Mouse (Mus musculus) embryo, embryonic 10.5 days (tissue): Measurements from ENCODE around the gene Nrip1.
"Not testable (repeated sequence)": the region's sequence is repeated elsewhere in the genome, so short reads cannot be mapped to it uniquely, and the experiment has no call there.

Experiments
- DNase-seq: peaks from one replicate; pipeline ENCODE4 v3.0.0-alpha.2; 2015; ENCODE audit warnings: low spot score

The Nrip1 gene

DNA sequence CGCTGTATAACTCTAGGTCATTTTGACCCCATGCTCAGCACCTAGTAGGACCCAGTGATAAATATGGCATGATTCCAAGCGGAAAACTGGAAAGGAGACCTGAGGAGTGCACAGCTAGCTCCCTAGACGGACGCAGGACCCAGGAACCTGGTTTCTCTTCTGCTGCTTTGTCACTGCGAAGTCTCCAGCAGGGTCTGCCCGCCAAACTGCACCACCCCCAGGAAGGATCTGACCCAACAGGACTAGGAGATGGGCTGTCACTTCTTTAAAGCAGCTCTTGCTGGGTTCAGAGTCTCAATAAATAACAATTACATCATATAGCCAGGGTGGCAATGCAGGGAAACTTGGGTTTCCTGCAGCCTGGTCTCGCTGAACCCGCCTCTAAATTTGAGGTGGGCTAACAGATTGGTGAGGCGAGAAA, at the start of gene Nrip1:
TSS of gene Nrip1 (minus strand) at position 157 of the 421 bp plus-strand sequence.
- peak; percentile 75 for DNase-seq

DNA sequence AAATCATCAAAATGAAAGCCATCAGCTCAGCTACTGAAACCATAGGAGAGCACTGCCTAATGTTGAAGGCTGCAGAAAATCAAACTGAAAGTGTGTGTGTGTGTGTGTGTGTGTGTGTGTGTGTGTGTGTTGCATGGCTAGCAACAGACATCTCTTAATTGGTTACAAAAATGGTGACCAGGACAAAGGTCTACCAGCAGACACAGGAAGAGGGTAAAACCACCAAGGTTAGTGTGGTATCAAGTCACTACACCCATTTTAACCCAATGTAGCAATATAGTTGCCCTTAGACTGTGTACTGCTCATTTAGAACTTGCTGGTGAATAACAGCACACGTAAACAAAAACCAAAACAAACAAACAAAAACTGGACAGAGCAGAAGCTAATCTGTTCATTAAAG, 48.9 kb upstream of the Nrip1 start:
- no peak for DNase-seq

DNA sequence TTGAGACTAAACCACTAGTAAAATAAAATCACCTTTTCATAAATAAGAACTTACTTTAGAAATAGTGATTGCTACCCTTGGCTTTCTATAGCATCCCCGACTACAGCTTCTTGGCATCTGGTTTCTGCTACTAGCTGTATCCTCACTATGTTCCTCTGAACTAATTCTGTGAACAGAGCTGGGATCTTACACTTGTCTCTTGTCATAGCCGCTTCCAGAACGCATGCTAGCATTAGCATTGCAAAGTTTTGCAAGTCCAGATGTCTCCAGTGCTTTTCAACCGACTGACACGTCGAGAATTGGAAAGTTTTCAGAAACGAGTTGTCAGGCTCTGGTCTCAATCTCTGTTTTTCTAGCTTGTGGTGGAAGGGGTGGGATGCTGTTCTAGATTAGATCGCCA, 46.2 kb upstream of the Nrip1 start:
- DNase-seq: no peak

DNA sequence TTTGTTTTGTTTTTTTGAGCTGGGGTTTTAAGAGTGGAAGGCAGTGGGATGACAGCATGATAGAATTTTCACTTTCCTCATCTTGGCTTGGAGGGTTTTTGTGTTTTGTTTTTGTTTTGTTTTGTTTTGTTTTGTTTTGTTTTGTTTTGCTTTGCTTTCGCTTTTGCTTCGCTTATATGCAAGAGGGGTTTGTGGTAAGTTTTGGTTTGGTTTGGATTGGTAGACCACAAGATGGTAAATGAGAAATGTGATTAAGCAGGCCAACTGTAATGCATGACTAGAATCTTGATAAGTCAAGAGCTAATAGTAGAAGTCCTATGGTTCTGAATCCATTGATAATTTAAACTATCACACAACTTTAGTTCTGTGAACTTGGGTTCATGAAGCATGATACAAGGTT, 42.9 kb upstream of the Nrip1 start:
- DNase-seq: no peak

DNA sequence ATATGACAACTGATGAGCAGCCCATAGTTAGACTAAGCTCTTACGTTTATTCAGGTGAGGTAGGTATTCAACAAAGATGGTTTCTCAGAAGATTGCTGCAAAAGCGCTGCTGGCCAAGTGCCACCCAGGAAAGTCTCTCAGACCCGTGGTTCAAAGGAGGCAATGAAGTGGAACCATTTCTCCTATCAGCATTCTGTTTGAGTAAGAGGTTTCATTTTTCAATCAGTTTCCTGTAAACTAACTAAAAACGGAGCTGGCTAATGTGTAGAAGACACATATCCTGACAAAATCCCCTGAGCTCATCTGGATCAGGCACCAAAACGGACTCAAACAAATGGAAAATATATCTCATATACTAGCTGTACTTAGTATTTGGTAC, 42.4 kb upstream of the Nrip1 start:
- no peak for DNase-seq

DNA sequence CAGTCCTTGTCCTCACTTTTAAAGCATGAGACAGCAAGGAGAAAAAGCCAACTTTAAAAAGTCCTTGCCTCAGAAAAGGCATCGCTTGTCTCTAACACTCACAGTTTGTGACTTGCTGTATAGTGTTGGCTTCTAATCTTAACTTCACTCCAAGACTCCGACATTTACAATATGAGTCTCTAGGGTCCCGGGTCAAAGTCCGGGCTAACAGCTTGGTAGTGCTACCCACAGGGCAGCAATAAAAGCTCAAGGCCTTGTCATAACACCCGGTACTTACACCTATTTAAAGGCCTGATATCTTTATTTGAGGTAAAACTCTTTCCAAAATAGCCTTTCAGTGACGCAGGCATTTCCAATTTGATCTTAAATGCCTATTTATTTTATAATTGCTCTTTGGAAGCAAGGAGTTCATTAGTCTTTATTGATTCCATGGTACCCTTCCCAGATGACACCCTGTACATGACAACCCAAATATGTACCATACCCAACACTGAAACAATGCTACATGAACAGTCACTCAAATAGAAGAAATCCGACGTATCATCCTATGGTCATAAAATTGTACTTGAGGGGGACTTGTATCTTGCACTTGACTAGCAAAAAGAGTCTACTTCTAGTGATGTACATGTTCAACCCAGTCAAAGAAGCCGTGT, 41.9 kb upstream of the Nrip1 start:
- no peak for DNase-seq

DNA sequence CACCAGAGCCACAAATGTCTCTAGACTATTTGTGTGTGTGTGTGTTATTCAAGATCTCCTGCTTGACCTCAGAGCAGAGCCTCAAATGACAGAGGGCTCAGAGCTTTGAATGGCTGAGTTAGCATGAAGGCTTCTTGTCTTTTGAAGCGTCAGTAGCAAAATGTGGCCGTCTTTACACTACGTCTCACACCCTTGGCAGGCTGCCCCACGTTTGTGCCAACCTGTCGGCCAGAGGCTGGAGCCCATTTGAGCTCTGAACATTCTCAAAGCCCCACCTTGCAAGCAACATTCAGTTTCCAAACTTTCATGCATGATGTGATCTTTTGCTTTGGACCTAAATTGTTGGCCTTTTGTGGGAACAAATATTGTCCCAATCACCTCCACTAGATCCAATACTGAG, 40.9 kb upstream of the Nrip1 start:
- DNase-seq: no peak

DNA sequence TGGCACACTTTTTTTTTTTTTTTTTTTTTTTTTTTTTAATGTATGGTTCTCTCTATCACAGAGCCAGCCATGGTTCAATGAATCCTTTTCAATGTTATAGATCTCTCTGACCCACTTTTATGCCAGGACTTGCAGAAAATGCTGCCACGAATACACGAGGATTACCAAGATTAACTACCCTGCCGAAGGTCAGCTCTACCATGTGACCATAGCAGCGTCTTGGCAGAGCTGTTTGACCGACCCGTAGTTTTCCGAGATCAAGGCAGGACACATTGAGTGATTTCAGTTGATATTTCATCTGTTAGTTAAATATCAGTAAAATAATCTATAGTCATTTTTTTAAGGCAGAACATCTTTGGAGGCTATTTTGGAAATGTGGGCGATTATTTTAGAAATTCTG, 40.0 kb upstream of the Nrip1 start:
- no peak for DNase-seq

DNA sequence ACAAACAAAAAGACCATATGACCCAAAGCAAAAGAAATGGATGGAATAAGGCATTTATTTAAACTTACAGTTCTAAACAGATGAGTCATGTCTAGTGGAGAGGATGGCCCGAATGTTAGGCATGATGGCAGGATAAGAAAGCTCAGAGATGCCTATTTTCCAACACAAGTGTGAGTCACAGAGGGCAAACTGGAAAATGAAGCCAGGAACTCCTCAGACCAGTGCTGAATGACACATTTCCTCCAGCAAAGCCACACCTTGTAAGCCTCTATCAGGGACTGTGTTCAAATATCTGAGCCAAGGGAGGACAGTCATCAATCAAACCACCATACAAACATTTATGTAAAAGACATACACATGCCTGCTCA, 35.7 kb upstream of the Nrip1 start:
- no peak for DNase-seq

DNA sequence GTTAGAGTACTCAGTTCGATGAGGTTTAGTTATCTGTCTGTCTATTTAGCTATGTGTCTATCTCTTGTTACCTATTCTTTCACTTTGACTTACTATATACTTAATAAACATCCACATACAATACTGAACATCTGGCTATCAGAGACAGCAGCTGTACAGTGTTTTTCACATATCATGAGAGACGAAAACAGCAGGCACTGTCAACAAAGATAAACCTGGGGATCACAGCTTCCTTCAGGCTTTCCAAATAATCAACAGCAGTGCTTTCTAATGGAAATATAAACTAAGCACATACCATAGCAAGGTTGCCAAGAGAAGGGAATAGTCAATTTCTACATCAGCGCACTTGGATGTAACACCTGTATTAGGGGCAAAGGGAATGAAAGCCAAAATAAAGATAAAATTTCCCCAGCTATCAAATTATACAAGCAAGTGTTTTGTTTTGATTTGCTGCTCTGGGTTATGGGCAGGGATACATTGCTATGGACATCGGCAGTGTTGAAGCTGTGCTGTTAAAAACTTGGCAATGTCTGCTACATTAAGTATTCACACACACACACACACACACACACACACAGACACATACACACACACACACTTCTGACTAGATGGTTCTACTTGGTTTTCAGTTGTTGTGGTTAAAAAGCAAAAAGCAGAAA, 35.2 kb upstream of the Nrip1 start:
- DNase-seq: no peak

DNA sequence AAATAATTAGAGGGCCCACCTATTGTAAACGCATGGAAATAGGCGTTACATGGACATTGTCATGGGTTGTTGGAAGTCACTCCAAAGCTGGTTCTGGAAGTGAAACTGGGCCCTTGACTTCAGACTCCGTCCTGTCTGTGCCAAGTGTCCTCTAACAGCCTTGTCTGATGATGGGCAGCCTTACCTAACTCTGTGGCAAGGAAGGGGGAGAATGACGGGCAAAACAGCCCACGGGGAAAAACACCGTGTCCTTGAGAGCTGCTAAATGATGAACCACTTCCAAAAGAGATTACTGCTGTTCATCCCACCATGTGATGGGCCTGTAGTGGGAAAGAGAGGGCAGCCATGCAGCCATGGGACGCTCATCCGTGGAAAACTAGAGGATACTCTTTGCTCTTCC, 34.6 kb upstream of the Nrip1 start:
- DNase-seq: no peak

DNA sequence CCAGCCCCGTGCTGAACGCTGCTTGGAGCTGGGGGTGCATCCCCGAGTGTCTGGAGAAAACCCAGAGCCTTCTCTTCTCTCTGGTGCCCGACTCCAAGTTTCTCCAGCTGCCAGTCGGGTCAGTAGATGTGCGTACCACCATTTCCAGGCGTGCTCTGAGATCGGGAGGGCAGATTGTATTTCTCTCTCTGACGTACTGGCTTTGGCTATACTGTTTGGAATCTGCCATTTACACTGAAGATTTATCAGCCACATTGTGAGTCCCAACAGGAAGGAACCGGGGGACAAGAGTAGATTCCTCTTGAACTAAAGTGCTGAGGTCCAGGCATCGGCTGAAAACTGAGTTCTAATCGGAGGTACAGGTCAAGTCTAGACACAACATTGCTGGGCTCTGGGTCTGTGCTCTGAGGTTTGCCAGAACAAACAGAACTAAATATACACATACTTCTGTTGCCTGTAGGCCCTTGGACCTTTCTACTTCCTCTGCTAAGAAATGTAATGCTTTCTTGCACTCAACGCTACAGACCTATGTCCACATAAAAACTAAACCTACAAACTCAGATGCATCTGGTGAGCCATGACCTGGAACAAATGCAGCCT, 33.8 kb upstream of the Nrip1 start:
- peak; percentile 11 for DNase-seq

DNA sequence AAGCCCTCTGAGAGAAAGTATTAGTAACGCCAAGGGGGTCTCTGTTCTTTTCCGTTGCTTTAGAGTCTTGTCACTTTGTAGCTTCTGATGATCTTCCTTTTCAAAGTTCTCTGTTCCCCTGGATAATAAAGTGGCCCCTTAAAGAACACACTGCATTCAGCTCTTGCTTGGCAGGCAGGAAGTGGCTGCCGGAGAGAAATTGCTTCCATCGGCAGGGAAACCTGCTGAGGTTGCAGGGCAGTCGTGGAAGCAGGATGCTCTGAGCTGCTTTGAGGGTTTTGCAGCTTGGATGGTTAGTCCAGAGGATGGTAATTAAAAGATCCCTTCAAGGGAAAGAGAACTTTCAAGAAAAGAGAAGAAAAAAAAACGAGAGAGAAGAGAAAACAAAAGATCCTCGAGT, 33.3 kb upstream of the Nrip1 start:
- peak; percentile 10 for DNase-seq

DNA sequence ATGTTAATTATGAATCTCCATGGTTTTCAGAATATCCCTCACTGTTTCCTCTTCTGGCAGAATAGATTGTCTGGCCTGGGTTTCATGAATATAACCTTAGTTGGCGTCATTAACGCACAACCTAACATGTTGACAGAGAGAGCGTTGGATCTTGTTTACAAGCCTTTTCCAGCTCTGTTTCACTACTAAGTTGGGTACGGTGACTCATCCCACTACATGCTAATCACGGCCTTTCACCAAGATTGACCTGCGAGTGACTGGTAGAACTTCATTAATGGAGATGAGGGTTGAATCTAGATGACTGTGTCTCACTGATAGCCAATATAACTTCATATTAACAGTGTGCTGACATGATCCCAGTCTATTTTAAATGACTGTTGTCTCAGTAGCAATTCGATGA, 32.7 kb upstream of the Nrip1 start:
- DNase-seq: no peak

DNA sequence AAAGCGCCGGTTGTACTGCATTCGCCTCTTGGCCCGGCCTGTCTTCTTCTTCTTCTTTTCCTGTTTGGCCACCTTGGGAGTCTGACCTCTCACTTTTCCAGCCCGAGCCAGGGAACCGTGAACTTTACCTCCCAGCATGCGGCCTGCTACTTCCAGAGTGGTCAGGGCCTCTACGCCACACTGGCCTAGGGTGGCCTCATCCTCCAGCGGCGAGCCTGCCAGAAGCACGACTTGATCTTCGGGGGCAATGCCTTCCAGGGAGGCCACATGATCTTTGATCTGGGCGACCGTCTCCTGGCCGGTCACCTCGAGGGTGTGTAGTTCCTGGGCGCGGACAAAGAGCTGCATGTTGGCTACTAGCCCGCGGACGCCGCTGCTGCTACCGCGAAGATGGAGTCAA, 29.7 kb upstream of the Nrip1 start:
- not testable (repeated sequence) for DNase-seq

DNA sequence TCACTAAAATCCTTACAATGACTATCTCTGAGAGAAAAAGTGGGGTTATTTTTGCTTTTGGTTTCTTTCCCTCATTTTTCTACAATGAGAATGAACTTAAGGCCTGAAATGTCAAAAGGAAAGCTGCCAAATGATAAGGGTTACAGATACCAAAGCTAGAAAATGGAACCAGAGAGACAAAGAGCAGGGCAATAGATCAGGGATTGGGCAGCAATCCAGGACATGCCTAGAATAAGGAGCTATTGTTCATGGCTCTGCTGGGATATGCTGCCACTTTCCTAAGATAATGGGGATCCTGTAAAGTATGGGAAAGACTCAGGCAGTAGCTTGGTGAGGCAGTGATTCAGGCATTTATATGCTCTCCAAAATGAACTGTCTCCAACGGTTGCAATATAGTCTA, 22.9 kb upstream of the Nrip1 start:
- DNase-seq: no peak

DNA sequence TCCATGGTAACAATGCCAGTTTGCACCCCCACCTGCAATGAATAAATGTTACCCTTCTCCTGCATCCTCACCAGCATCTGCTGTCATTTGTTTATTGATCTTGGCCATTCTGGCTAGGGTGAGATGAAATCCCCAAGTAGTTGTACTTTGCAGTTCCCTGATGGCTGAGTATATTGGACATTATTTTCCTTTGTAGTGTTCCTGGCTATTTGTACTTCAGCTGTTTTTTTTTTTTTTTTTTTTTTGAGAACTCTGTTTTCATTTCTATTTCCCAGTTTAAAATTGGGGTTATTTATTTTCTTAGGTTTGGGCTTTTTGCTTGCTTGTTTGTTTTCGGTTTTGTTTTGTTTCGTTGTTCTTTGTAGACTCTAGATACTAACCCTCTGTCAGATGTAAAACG, 19.6 kb upstream of the Nrip1 start:
- DNase-seq: no peak

DNA sequence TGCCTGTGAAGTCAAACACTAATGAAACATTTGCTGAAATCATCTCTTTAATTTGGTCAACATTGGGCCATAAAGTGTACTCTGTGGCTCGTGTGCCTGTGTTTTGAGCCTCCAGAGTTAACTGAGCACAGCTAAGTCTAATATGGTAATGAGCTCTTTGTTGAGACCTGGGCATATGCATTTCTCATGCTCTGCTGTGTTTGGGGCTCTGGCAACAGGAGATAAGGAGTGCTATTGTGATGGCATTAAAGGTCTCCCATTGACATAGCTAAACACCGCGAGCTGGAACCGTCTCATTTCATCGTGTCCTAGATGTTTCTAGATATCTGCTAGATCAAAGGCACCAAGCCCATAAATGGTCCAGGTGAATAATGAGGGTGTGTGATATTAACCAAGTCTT, 12.9 kb upstream of the Nrip1 start:
- DNase-seq: no peak

DNA sequence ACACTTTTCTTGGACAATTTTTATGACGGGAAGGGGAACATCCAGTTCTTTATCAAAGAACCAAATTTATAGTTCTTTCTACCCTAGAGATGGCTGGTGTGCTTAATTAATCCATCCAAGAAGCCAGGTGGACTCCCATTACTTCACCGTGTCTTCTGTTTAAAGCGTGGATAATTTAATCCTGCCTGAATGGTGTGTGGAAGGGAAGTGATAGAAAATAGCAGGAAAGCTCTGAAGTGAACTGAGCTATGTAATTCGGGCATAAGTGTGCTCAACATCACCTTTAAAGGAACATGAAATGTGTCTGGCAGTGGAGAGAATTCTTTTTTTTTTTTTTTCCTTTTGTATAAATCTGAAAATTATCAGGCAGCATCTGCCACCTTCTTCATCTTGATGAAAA, 12.4 kb upstream of the Nrip1 start:
- no peak for DNase-seq

DNA sequence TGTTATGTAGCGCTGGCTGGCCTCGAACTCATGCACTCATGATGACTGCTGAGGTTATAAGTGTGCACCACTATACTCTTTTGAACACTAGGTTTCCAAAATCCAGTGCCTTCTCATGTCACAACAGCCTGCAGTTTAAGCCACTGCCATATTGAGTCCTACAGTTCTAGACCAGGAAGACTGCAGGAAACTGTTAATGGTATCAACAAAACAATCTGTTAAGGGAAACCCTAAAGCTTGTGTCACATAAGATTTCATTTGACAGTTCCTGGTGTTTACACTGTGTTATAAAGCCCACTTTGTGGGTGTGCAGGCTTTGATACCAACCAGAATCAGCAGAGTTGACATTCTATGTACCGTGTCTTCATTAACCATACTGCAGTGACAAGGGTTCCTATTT, 3.6 kb upstream of the Nrip1 start:
- DNase-seq: no peak

DNA sequence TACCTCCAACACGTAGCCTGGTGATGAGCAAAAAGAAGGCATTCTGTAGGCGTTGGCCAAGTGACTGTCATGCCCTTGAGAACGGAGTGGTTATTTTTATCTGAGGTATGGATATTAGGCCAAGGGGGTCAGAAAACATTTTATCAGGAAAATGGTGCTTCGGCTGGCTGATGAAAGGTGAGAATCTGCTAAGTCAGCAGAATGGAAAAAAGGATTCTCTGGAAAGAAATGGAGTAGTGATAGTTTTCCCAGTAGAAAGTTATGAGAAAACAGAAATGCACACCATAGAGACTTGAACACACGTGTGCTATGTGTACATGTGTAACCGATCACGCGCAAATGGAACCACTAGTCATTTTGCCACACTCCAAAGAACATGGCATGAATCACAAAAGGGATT, 3.0 kb upstream of the Nrip1 start:
- DNase-seq: no peak

DNA sequence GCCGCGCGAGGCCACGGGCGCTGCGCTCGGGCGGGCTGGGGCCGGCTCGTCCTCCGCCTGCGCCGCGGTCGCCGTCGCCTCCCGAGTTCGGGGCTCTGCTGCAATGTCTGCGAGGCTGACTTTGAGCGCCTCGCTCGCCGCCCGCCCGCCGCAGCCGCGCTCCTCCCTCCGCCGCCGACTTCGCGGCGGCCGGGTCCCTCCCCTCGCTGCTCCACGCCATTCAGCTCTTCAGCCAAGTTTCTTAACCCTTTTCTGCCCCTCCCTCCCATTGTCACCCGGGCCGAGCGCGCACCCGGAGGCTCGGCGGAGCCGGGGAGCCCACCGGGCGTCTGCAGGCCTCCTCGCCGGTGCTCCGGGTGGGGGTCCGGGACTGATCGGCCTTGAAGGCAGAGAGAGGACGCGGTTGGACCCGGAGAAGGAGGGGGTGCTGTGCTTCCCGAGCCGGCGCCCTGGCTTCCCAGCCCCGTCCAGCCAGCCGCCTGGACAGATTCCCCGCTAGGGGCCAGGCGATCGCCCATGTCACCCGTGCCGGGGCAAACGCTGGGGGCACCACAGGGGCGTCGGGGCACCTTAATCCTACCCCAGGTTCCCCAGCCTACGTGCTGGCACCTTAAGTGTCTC, 576 bp downstream of the Nrip1 start:
- peak; percentile 90 for DNase-seq
